Mouse (Mus musculus) lung, adult 2 months (tissue): Measurements from ENCODE around the gene Dstyk. TPM values are rescaled to one million over a fixed set of nuclear protein-coding genes. Genes with fewer than 3 reads are reported as not detected.

Source experiments
- DNase-seq: peaks from one replicate; pipeline ENCODE4 v3.0.0; 2022
- H3K4me1 ChIP-seq: fragments of 200-500 bp; 2 replicates; pipeline ENCODE4 v1.6.1; 2011; ENCODE audit warnings: low read length; ENCODE audit not compliant: control insufficient read depth, insufficient read depth
- H3K4me3 ChIP-seq: fragments of 200-500 bp; replicated peaks from 2 replicates; pipeline ENCODE3; 2011; ENCODE audit warnings: low read depth, mild to moderate bottlenecking, control low read depth, low read length; ENCODE audit errors: extremely low read depth
- CTCF ChIP-seq: fragments of 200-500 bp; IDR thresholded peaks from 2 replicates; pipeline ENCODE4 v1.5.1; 2011; ENCODE audit warnings: mild to moderate bottlenecking, low read length, control low read depth; ENCODE audit not compliant: insufficient read depth
- POLR2A ChIP-seq: fragments of 200-500 bp; IDR thresholded peaks from 2 replicates; pipeline ENCODE4 v1.6.1; 2011; ENCODE audit warnings: low read depth, mild to moderate bottlenecking, control low read depth, low read length, borderline replicate concordance; ENCODE audit errors: extremely low read depth
- WGBS: fragments of 180-500 bp; shearing (Covaris S2); methylation state at CpG from one replicate; pipeline ENCODE4 v1.1.7; 2018; 5-methylcytosine and 5-hydroxymethylcytosine counted together
- polyA plus RNA-seq: library from polyadenylated mRNA; depleted of rRNA; stranded (reverse); fragments of >200 nt; gene quantifications from 2 replicates; pipeline ENCODE4 v1.2.3, GENCODE M21; 2012

Dstyk gene
- polyA plus RNA-seq, 1 experiment: 17.7 TPM

DNA sequence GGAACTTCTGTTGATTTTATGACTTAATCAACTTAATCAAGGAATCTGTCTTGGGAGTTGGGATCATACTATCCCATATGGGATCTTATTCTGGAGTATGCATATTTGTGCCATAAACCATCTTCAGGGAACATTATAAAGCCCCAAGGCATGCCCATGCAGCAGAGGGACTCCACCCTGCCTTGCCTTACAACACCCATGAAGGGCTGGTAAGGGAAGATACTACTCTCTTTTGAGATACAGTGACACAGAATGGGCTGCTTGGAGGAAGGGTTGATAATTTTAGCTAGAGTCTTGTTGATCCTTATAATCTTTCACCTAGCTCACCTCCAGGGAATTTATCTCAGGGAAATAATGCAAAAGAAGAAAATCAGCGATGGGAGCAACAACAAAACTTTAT is 16.8 kb upstream of the Dstyk start:
- no peak for TF ChIP-seq CTCF
- no peak for DNase-seq
- H3K4me1 ChIP-seq: no peaks in the 10 kb centered on the region
- WGBS: 54% methylated on average over 1 of the region's 1 CpGs
- no peak overlapping the region for H3K4me3 ChIP-seq

DNA sequence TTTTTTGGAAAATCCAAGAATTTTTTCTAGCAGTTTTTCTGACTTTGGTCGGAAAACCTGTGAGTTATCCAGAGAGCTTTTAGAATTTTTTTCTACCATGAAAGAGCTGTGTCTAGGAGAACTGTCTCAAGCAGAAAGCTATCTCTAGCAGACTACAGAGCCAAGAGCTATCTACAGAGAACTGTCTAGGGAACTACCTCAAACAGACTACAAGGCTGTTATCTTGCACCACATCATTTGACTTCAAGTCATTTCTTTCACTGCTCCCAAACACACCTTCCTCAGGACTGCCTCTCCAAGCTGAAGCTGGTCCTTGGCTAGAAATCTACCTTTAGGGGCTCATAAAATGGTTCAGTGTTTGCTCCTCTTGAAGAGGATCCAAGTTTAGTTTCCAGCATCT is 15.5 kb upstream of the Dstyk start:
- no peak overlapping the region for H3K4me3 ChIP-seq
- no peaks in the 10 kb centered on the region for H3K4me1 ChIP-seq
- no peak for DNase-seq
- TF ChIP-seq POLR2A (no peak), CTCF (no peak)
- WGBS: 90% methylated on average over 1 of the region's 1 CpGs

DNA sequence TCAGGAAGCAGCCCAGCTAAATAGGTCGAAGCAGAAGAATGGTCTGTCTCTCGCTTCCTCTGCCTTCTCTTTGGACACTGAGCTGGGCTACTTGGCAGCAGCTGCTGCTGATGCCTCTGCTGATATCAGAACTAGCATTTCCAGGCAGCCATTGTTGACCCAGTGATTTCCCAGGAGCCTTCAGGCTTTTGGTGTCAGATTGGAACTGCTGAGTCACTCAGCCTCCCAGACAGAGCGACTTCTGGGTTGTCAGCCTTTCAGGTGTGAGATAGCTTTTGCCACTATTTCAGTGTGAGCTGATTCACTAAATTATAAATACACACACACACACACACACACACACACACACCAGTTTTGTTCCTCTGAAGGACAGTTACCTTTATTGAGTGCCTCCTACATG is 6.7 kb upstream of the Dstyk start:
- no peak overlapping the region for H3K4me3 ChIP-seq
- TF ChIP-seq CTCF: no peak
- no peak for TF ChIP-seq POLR2A
- 49% methylated on average over 3 of the region's 3 CpGs for WGBS
- H3K4me1 ChIP-seq: no peaks in the 10 kb centered on the region
- no peak for DNase-seq

DNA sequence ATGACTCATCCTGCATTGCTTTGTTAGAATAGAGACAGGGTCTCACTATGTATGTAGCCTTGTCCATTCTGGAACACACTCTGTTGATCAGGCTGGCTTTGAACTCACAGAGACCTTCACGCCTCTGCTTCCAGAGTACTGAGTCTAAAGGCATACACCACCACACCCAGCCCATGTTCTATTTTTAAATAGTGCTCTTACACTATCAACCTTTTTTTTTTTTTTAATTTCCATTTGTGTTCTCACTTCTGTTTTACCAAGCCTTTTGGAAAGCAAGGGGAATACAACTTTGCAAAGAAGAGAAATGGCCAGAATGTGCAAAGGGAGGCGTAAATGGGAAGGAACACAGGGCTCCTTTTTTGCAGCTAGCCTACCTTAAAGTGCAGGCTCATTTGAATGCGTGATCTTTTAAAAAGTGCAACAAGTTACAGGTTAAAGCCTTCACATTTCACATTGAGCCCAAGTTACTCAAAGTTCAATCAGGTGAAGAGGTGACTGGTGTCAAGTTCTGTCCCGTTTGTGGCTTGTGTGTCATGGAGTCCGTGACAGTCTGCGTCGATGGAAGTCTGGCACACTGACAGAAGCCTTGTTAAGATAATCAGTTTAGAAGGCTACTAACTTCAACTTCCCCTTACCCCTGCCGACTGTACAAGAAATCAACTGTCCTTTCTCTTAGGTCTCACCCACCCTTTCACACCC is 962 bp upstream of the Dstyk start:
- H3K4me3 ChIP-seq: no peak overlapping the region
- no peak for DNase-seq
- no peak for TF ChIP-seq CTCF
- TF ChIP-seq POLR2A: no peak
- H3K4me1 ChIP-seq: peaks cover 5% of the 10 kb centered on the region; the same call in 1 of the 2 replicates
- WGBS: 52% methylated on average over 8 of the region's 8 CpGs

DNA sequence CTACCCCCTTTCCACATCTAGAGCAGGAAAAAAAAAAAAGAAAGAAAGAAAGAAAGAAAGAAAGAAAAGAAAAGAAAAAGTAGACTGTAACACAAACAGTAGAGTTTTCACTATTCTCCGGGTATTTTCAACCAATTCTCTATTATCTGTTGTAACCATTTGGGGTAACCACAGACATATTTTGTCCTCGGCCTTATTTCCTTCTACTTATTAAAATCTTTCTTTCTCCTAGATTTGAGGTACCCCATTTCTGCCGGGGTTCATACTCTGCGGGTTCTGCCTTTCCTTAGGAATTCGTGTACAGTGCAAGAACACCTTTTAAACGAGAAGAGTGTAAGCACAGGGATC is 438 bp upstream of the Dstyk start:
- no peak for DNase-seq
- TF ChIP-seq CTCF (no peak), POLR2A (no peak)
- H3K4me3 ChIP-seq: peak overlapping the region; percentile 42
- WGBS: 10% methylated on average over 6 of the region's 6 CpGs
- peaks cover 5% of the 10 kb centered on the region; the same call in 1 of the 2 replicates for H3K4me1 ChIP-seq

DNA sequence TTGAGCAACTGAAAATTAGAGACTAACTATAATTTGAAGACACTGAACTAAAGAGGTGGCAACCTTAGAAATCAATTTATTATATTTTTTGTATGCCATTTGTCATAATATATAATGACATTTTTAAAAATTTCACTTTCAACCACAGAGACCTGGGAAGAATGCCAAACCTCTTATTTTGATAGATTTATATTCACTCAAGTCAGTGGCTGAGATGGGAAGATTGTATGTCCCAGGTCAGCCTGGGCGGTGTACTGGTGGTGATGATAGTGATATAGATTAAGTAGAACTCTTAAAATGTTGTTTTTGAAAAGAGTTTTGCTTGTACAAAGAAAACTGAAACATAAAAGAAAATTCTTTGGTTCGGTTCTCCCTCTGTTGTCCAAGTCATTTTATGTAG is 2.9 kb downstream of the Dstyk start:
- Histone ChIP-seq H3K4me1 (peaks cover 5% of the 10 kb centered on the region; the same call in 1 of the 2 replicates), H3K4me3 (no peak overlapping the region)
- TF ChIP-seq CTCF (no peak), POLR2A (no peak)
- WGBS: 62% methylated on average over 2 of the region's 2 CpGs
- no peak for DNase-seq

DNA sequence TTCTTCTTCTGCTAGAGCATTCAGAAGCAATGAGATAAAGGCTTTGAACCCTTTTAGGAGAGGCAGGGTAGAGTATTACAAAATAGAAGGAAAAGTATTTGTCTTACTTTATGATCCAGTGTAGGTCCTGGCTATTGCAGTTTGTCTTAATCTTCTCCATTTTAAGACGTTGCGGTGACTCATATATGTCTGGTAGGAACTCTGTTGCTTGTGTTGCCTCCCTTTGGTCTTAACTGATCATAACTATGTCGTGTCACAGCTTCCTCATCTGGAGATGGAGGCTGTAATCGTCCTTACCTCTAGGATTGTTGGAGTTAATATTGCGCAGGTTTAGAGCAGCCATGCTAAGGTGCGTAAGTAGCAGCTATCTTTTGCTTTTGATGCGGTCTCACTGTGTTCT is 3.3 kb downstream of the Dstyk start:
- 81% methylated on average over 7 of the region's 7 CpGs for WGBS
- Histone ChIP-seq H3K4me3 (no peak overlapping the region), H3K4me1 (peaks cover 5% of the 10 kb centered on the region; the same call in 1 of the 2 replicates)
- TF ChIP-seq POLR2A: no peak
- TF ChIP-seq CTCF: no peak
- no peak for DNase-seq

DNA sequence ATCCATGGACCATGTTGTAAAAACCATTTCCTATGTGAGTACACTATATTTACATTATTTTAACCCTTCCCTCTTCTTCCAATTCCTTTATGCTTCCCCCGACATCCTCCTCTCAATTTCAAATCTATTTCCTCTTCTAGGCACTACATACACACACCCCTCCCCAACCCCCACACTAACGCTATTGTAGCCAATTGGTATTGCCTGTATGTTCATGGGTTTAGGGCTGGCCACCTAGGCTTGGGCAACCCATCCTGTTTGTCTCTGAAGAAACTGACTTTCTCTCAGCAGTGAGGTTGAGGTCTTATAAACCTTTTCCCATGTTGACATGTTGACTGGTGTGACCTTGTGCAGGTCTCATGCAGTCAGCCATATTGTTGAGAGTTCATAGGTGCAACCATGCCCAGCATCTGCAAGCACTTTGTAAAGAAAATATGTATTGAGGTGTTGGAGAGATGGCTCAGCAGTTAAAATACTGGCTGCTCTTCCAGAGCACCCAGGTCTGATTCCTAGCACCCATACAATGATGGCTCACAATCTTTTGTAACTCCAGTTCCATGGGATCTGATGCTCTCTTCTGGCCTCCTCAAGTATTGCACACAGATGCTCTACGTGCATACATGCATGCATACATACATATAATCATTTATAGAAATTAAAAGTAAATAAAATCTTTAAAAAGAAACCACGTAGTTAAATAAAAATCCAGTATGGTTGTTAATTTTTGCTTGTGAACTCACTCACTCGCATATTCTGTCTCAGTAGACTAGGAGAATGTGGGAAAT is 5.7 kb downstream of the Dstyk start:
- H3K4me3 ChIP-seq: no peak overlapping the region
- 90% methylated on average over 5 of the region's 5 CpGs for WGBS
- no peak for DNase-seq
- H3K4me1 ChIP-seq: peaks cover 5% of the 10 kb centered on the region; the same call in 1 of the 2 replicates
- TF ChIP-seq POLR2A (no peak), CTCF (no peak)

DNA sequence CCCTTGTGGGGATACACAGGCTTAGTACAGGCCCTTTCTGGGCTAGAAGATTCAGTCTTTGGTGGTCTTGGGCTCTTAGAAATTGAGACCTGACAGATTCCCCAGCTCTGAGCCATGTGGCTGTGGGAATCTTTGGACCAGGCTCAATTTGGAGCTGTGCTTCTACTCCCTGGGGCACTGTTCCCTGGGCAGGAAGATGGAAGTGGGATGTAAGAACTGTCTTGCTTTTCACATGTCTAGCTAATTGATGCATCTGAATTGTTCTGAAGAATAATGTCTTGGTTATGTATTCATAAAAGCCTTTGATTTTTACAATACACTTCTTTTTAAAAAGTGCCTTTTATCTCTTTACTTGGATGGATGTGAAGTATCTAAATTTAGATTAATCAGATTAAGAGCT is 8.2 kb downstream of the Dstyk start:
- no peak for DNase-seq
- no peaks in the 10 kb centered on the region; the same call in 1 of the 2 replicates for H3K4me1 ChIP-seq
- H3K4me3 ChIP-seq: no peak overlapping the region
- TF ChIP-seq POLR2A (no peak), CTCF (no peak)

DNA sequence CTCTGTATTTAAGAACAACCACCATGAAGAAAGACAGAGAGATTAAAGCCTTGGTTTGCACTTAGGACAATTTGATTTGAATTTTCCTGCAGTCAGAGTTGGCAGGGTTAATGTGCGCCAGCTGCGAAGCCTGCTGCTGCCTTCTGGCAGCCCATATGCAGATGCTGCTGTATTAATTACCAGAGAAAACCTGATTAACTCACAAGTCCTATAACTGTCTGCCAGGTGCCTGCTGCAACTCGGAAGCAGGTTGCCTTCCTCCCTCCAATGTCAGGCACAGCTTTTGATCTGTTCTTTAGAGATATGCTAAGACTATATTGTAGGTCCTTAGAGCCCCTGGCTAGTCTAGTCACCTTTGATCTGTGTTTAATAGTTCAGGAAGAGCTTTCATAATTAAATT is 13.5 kb downstream of the Dstyk start:
- no peak for TF ChIP-seq POLR2A
- no peak for TF ChIP-seq CTCF
- 72% methylated on average over 3 of the region's 3 CpGs for WGBS

More for the DNA sequence above, 13.5 kb downstream of the Dstyk start:
- DNase-seq: no peak
- Histone ChIP-seq H3K4me1 (peaks cover 14% of the 10 kb centered on the region), H3K4me3 (no peak overlapping the region)
